Mouse (Mus musculus) ovary, adult 18-20 months (tissue): ENCODE measurements around the gene Cul4a.

Experiments
- DNase-seq: peaks from one replicate; pipeline ENCODE4 v3.0.0; 2022; ENCODE audit warnings: low spot score, mixed read lengths

Gene Cul4a

GRCm38 (mm10) chr8:13180408-13180807 is 75.0 kb downstream of the Cul4a start:
- DNase-seq: no peak

- DNase-seq: no peak
Observed at GRCm38 (mm10) chr8:13180911-13181690, 75.7 kb downstream of the Cul4a start.

GRCm38 (mm10) chr8:13181691-13181976 is 76.2 kb downstream of the Cul4a start:
- no peak for DNase-seq

- DNase-seq: no peak
Observed at GRCm38 (mm10) chr8:13186819-13187218, 81.4 kb downstream of the Cul4a start.

GRCm38 (mm10) chr8:13187229-13187628 is 81.8 kb downstream of the Cul4a start:
- DNase-seq: no peak

GRCm38 (mm10) chr8:13187638-13188037 is 82.2 kb downstream of the Cul4a start:
- DNase-seq: no peak

- no peak for DNase-seq
Observed at GRCm38 (mm10) chr8:13188052-13188555, 82.7 kb downstream of the Cul4a start.

- no peak for DNase-seq
Observed at GRCm38 (mm10) chr8:13188857-13189256, 83.4 kb downstream of the Cul4a start.

GRCm38 (mm10) chr8:13190235-13190634 is 84.8 kb downstream of the Cul4a start:
- no peak for DNase-seq

- DNase-seq: no peak
Observed at GRCm38 (mm10) chr8:13194818-13195217, 89.4 kb downstream of the Cul4a start.

GRCm38 (mm10) chr8:13197493-13197892 is 92.1 kb downstream of the Cul4a start:
- DNase-seq: no peak
